Mouse (Mus musculus): ENCODE results near the gene Maged2. TPM values are rescaled to one million over a fixed set of nuclear protein-coding genes. Genes with fewer than 3 reads are reported as not detected.

The Maged2 gene
- polyA plus RNA-seq (2012; rRNA removed) = 209 and 255 TPM in 2 replicates

DNA sequence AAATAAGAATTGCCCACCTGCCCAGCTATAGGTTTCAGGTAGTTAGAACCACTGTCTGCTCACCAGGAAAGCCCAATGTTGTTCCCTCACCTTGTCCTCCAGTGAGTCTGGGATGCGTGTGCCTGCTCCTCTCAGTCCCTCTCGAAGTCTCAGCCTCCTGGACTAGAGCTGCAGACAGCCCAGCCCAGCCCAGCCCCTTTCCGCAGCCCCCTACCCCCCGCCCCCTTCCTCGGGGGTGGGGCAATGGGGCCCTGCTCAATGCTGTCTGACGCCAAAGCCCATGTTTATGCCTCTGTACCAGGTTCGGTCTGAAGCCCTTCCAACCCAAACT, at the start of gene Maged2:
Maged2 (minus strand) TSS at position 207 of the 331 bp plus-strand sequence.

Other genes starting within 250 kb of the Maged2 start
- gene Pfkfb1, start 226.1 kb downstream of the Maged2 start, polyA plus RNA-seq (2012; rRNA removed) = 7.6 and 9.0 TPM in 2 replicates
- 19.9 and 21.1 TPM in 2 replicates for gene Apex2, start 224.5 kb downstream of the Maged2 start, polyA plus RNA-seq (2012; rRNA removed)
- 145 and 150 TPM in 2 replicates for gene Tro, start 156.8 kb downstream of the Maged2 start, polyA plus RNA-seq (2012; rRNA removed)
- gene Gnl3l, start 203.0 kb upstream of the Maged2 start, polyA plus RNA-seq (2012; rRNA removed) = 74.6 and 74.9 TPM in 2 replicates
- gene Fgd1, start 231.8 kb upstream of the Maged2 start, polyA plus RNA-seq (2012; rRNA removed) = 32.5 and 35.1 TPM in 2 replicates

Measured in central nervous system, embryonic 18 days (tissue).